Mouse (Mus musculus) layer of hippocampus, adult 11-12 months (tissue): Measurements from ENCODE around the gene AU022751.
"Not testable (repeated sequence)": the region's sequence is repeated elsewhere in the genome, so short reads cannot be mapped to it uniquely, and the experiment has no call there.

ENCODE experiments used
- DNase-seq: peaks from one replicate; pipeline ENCODE4 v3.0.0; 2022; ENCODE audit warnings: low spot score

Gene AU022751

GRCm38 (mm10) chrX:6082954-6083680 is at the start of gene AU022751:
Gene AU022751, minus strand, starts transcription at chrX:6083419.
- no peak for DNase-seq

GRCm38 (mm10) chrX:6091996-6092757 is 9.0 kb upstream of the AU022751 start:
- DNase-seq: peak; percentile 48

GRCm38 (mm10) chrX:6091547-6091946 is 8.3 kb upstream of the AU022751 start:
- no peak for DNase-seq

GRCm38 (mm10) chrX:6061563-6061962 is 21.7 kb downstream of the AU022751 start:
- DNase-seq: no peak

GRCm38 (mm10) chrX:6047936-6048614 is 35.1 kb downstream of the AU022751 start:
- DNase-seq: not testable (repeated sequence)

- not testable (repeated sequence) for DNase-seq
These were observed 35.9 kb downstream of the AU022751 start, which contains the start of gene Nudt11 for GRCm38 (mm10) chrX:6047066-6047935. Gene Nudt11, plus strand, starts transcription at chrX:6047453.
